Mouse (Mus musculus): ENCODE data around the gene Ccsap.

Gene Ccsap

DNA sequence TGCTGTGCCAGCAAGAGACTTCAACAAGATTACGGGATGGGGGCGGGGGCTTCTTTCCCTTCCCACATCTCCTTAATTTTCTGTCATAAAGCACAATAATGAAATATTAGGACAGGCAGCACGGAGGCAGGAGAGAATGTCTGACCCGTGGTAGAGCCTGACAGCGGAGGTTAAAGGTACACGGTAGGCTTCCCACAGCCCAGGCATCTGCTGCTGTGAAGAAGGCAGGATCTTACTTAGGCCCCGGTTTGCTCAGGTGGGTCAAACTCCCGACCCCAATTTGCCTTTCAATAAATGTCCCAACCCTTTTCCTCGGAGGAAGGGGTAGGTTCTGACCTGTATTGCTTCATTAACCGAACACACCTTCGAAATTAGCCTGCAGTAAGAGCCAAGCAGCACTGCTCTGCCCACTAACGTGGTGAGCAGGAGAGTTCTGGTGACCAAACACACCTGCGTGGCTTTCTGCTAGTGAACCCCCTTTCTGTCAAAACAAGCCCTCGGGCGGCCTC is 54.7 kb downstream of the Ccsap start:
- no peak for DNase-seq (ENCODE audit: low spot score)

DNA sequence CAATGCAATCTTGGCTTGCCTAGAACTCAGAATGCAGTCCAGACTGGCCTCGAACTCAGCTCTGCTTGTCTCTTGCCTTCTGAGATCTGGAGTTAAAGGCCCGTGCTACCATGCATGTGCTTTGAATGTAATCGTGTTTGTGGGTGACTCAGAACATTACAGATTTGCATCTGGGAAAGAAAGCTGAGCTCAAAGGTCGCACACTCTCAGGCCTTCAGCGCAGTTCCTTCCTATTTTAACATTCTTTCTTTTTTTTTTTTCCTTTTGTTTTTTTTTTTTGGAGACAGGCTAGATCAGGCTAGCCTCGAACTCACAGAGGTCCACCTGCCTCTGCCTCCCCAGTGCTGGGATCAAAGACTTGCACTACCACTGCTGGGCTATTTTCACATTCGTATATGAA is 55.4 kb downstream of the Ccsap start:
- DNase-seq (ENCODE audit: low spot score) = no peak

DNA sequence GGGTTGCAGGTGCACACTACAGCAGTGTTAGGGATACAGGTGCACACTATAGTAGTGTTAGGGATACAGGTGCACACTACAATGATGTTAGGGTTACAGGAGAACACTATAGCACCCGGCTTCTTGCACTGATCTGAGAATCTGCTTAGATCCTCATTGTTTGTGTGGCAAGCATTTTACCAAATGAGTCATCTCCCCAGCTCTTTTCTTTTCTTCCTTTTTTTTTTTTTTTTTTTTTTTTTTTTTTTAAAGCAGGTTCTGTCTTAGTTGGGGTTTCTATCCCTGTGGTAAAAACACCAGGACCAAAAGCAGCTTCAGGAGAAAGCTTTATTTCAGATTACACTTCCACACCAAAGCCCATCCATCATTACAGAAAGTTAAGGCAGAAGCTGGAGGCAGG is 56.4 kb downstream of the Ccsap start:
- DNase-seq (ENCODE audit: low spot score) = no peak

DNA sequence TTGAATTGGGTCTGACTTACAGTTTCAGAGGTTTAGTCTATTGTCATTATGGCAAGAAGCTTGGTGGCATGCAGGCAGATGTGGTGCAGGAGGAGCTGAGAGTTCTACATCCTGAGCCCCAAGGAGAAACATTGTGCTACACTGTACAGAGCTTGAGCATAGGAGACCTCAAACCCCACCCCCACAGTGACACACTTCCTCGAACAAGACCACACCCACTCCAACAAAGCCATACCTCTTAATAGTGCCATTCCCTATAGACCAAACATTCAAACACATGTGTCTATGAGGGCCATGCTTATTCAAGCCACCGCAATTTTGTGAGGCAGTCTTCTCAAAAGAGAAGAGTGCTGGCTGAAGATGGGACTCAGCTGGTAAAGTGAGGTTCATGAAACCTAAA is 58.5 kb downstream of the Ccsap start:
- no peak for DNase-seq (ENCODE audit: low spot score)

GRCm38 (mm10) chr8:123800867-123801266 is 59.1 kb downstream of the Ccsap start:
- no peak for DNase-seq (ENCODE audit: low spot score)

GRCm38 (mm10) chr8:123799885-123800284 is 60.1 kb downstream of the Ccsap start:
- no peak for DNase-seq (ENCODE audit: low spot score)

DNA sequence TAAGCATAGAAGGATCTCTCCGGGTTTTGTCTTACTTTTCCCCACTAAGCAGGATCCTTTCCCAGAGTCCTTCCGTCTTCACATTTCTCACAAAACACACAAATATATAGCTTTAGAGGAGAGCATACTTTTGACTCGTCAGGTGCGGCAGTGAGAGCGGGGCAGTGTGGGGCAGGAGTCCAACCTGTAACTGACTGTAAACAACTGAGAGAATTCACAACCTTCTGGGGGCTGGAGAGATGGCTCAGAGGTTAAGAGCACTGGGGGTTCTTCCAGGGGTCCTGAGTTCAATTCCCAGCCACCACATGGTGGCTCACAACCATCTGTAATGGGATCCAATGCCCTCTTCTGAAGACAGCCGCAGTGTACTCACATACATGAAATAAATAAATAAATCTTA is 60.6 kb downstream of the Ccsap start:
- DNase-seq (ENCODE audit: low spot score) = no peak

DNA sequence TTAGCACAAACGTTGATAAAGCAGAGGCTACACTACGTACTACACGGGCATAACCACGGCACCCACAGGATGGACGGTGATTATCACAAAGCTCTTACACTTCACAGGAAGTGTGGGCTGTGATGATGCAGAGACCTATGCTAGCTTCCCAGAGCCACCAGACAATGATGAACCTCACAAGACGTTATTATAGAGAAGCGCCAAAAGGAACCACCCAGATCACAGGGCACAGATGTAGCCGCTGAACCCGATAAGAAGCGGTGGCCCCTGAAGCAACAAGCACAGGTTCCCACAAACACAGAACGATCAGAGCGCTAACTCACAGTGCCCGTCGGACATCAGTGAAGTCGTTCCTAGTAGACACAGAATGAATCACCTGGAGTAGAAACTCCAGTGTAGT is 62.1 kb downstream of the Ccsap start:
- no peak for DNase-seq (ENCODE audit: low spot score)

DNA sequence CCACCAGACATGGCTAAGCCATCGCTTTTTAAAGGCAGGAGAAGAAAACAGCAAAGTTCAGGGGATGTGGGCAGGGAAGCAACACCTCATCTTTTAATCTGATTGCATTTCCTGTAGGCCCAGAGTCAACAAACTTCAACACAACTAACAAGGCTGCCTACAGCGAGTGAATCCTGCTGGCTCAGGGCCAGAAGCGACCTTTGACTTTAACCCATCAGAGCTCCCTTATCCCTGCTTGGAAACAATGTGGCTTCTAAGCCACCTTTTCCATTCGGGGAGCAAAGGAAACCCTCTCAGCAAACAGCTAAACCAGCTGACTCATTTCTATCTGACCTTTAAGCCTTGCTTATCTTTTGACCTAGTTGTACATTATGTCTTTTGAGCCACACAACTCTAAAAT is 63.3 kb downstream of the Ccsap start:
- no peak for DNase-seq (ENCODE audit: low spot score)

GRCm38 (mm10) chr8:123794766-123795165 is 65.2 kb downstream of the Ccsap start:
- no peak for DNase-seq (ENCODE audit: low spot score)

DNA sequence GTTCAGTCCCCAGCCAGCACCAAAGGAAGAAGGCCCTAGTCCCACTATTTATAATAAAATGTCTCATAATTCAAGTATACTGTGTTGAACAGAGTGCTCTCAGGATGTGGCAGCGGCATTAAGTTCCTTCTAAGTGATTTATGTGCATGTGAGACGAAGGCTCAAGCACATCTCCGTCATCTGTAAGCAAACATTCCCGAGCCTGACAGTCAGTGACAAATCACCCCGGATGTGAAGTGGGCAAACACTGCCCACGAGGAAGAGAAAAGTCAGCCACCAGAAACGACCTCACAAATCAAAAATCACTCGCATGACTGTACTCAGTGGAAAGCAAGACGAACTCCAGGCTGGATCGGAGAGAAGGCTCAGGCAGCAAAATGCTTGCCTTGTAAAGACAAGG is 66.1 kb downstream of the Ccsap start:
- DNase-seq (ENCODE audit: low spot score) = no peak

GRCm38 (mm10) chr8:123791845-123792225 is 68.2 kb downstream of the Ccsap start:
- DNase-seq (ENCODE audit: low spot score) = no peak

DNA sequence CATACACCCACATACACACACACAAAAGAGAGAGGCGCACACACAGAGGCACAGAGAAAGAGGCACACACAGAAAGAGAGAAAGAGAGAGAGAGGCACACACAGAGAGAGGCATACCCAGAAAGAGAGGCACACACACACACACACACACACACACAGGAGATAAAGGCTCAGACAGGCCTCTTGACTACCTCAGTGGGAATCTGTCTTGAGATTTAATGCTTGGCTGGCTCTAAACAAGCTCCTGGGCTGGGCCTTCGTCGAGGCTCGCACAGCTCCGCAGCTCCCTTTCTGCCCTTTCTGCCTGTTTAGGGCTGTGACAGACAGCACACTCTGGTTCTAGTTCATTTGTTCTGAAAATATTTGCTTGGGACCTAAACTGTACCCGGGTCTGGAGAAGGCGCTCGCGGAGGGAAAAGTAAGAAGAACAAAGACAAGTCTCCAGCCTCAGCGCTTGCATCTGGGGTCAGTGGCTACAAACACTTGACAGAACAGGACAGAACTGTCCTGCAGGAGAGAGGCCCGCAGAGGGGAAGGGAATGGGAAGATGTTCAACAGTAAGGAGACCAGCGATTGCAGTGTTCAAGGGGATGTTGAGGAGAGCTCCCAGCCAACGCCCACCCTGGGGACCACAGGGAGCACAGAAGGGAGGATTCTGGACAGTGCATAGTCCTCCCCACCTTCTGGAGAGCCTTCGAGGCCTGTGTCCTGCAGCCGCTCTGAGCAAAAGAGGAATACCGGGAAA is 68.7 kb downstream of the Ccsap start:
- DNase-seq (ENCODE audit: low spot score) = no peak

Measured in ovary, postnatal 36 days (tissue).